Mouse (Mus musculus) heart, embryonic 13.5 days (tissue): ENCODE results near the gene Marveld3. TPM values are rescaled to one million over a fixed set of nuclear protein-coding genes. Genes with fewer than 3 reads are reported as not detected.
A peak's percentile ranks its signal among the peaks of the same experiment; 100 is the strongest.

Source experiments
- ATAC-seq: fragments of 200-750 bp; cut with Nextera tagmentation; 2 replicates; pipeline ENCODE4 v1.8.0; 2017; ENCODE audit warnings: moderate TSS enrichment; ENCODE audit not compliant: insufficient number of reproducible peaks, low FRiP score, low TSS enrichment; ENCODE audit errors: extremely low read depth
- H3K27ac ChIP-seq: fragments of 300-500 bp; sonication (generic); replicated peaks from 2 replicates; pipeline ENCODE4 v1.5.1; 2015; ENCODE audit warnings: moderate library complexity, mild to moderate bottlenecking, inconsistent platforms
- H3K27me3 ChIP-seq: fragments of 300-500 bp; sonication (generic); replicated peaks from 2 replicates; pipeline ENCODE4 v1.6.1; 2015; ENCODE audit warnings: mild to moderate bottlenecking, inconsistent platforms
- H3K36me3 ChIP-seq: fragments of 300-500 bp; sonication (generic); 2 replicates; pipeline ENCODE4 v1.6.1; 2015; ENCODE audit warnings: mild to moderate bottlenecking, inconsistent platforms
- H3K4me1 ChIP-seq: fragments of 300-500 bp; sonication (generic); 2 replicates; pipeline ENCODE4 v1.6.1; 2015; ENCODE audit warnings: inconsistent platforms
- H3K4me2 ChIP-seq: fragments of 300-500 bp; sonication (generic); 2 replicates; pipeline ENCODE4 v1.6.1; 2015; ENCODE audit warnings: inconsistent platforms, mild to moderate bottlenecking, moderate library complexity
- H3K4me3 ChIP-seq: fragments of 300-500 bp; sonication (generic); 2 replicates; pipeline ENCODE4 v1.5.1; 2015; ENCODE audit warnings: moderate library complexity, mild to moderate bottlenecking, inconsistent platforms
- H3K9ac ChIP-seq: fragments of 300-500 bp; sonication (generic); 2 replicates; pipeline ENCODE4 v1.6.1; 2015; ENCODE audit warnings: inconsistent platforms, mild to moderate bottlenecking, moderate library complexity
- H3K9me3 ChIP-seq: fragments of 300-500 bp; sonication (generic); 2 replicates; pipeline ENCODE4 v1.6.1; 2016; ENCODE audit warnings: inconsistent platforms
- WGBS: fragments of 180-500 bp; shearing (Covaris S2); methylation state at CpG from one replicate; pipeline ENCODE4 v1.1.7; 2015; ENCODE audit warnings: mixed read lengths; 5-methylcytosine and 5-hydroxymethylcytosine counted together
- polyA plus RNA-seq: library from polyadenylated mRNA; unstranded; fragments of >200 nt; fragmentation: Nextera tagmentation; extraction: Ambion mirVana; gene quantifications from 2 replicates; pipeline ENCODE4 v1.2.1, GENCODE M21; 2015

Marveld3 gene
- polyA plus RNA-seq, 1 experiment from 2014 or later = 0.86 TPM

GRCm38 (mm10) chr8:109945153-109945632 is 16.8 kb downstream of the Marveld3 start:
- no peak overlapping the region for H3K4me3 ChIP-seq
- H3K9me3 ChIP-seq = no peaks in the 10 kb centered on the region
- H3K4me1 ChIP-seq = peaks cover 22% of the 10 kb centered on the region
- peaks cover 32% of the 10 kb centered on the region for H3K36me3 ChIP-seq
- H3K27ac ChIP-seq = no peak overlapping the region
- ATAC-seq = no peak
- WGBS = 52% methylated on average over 9 of the region's 9 CpGs
- H3K9ac ChIP-seq = no peak overlapping the region
- no peak overlapping the region for H3K4me2 ChIP-seq
- peaks cover 39% of the 10 kb centered on the region for H3K27me3 ChIP-seq

GRCm38 (mm10) chr8:109941606-109942360 is 20.2 kb downstream of the Marveld3 start:
- no peaks in the 10 kb centered on the region for H3K9me3 ChIP-seq
- H3K9ac ChIP-seq = no peak overlapping the region
- 75% methylated on average over 2 of the region's 2 CpGs for WGBS
- H3K27ac ChIP-seq = no peak overlapping the region
- no peak overlapping the region for H3K4me2 ChIP-seq
- H3K4me3 ChIP-seq = no peak overlapping the region
- H3K27me3 ChIP-seq = peaks cover 6% of the 10 kb centered on the region
- peaks cover 9% of the 10 kb centered on the region for H3K4me1 ChIP-seq
- peaks cover 59% of the 10 kb centered on the region for H3K36me3 ChIP-seq
- no peak for ATAC-seq

- Histone ChIP-seq H3K4me1 (peaks cover 16% of the 10 kb centered on the region), H3K4me3 (no peak overlapping the region), H3K36me3 (peaks cover 52% of the 10 kb centered on the region), H3K9me3 (no peaks in the 10 kb centered on the region), H3K27ac (peak overlapping the region; percentile 28), H3K9ac (no peak overlapping the region), H3K27me3 (no peaks in the 10 kb centered on the region), H3K4me2 (peak overlapping the region; percentile 31)
- ATAC-seq = no peak
- 63% methylated on average over 8 of the region's 8 CpGs for WGBS
These were observed 41.3 kb downstream of the Marveld3 start for GRCm38 (mm10) chr8:109920406-109921390.

GRCm38 (mm10) chr8:109917277-109917676 is 44.7 kb downstream of the Marveld3 start:
- Histone ChIP-seq H3K9ac (no peak overlapping the region), H3K4me2 (no peak overlapping the region), H3K9me3 (no peaks in the 10 kb centered on the region), H3K4me3 (no peak overlapping the region), H3K27me3 (no peaks in the 10 kb centered on the region), H3K36me3 (peaks cover 63% of the 10 kb centered on the region), H3K27ac (no peak overlapping the region), H3K4me1 (peaks cover 16% of the 10 kb centered on the region)
- ATAC-seq = no peak
- 48% methylated on average over 4 of the region's 4 CpGs for WGBS

- WGBS = 88% methylated on average over 4 of the region's 4 CpGs
- Histone ChIP-seq H3K36me3 (peaks cover 56% of the 10 kb centered on the region), H3K4me2 (no peak overlapping the region), H3K4me1 (no peaks in the 10 kb centered on the region), H3K9me3 (no peaks in the 10 kb centered on the region), H3K27me3 (no peaks in the 10 kb centered on the region), H3K4me3 (no peak overlapping the region), H3K27ac (no peak overlapping the region), H3K9ac (no peak overlapping the region)
- ATAC-seq = no peak
These were observed 54.6 kb downstream of the Marveld3 start for GRCm38 (mm10) chr8:109907376-109907775.

- Histone ChIP-seq H3K27ac (no peak overlapping the region), H3K9ac (no peak overlapping the region), H3K4me1 (no peaks in the 10 kb centered on the region), H3K4me3 (no peak overlapping the region), H3K27me3 (no peaks in the 10 kb centered on the region), H3K36me3 (peaks cover 53% of the 10 kb centered on the region), H3K9me3 (no peaks in the 10 kb centered on the region), H3K4me2 (no peak overlapping the region)
- WGBS = 92% methylated on average over 3 of the region's 3 CpGs
- no peak for ATAC-seq
These were observed 55.1 kb downstream of the Marveld3 start for GRCm38 (mm10) chr8:109906907-109907306.

- 80% methylated on average over 1 of the region's 1 CpGs for WGBS
- H3K9me3 ChIP-seq = no peaks in the 10 kb centered on the region
- no peak overlapping the region for H3K4me2 ChIP-seq
- no peak overlapping the region for H3K4me3 ChIP-seq
- H3K27ac ChIP-seq = no peak overlapping the region
- H3K36me3 ChIP-seq = peaks cover 52% of the 10 kb centered on the region
- no peak for ATAC-seq
- no peak overlapping the region for H3K9ac ChIP-seq
- no peaks in the 10 kb centered on the region for H3K27me3 ChIP-seq
- H3K4me1 ChIP-seq = no peaks in the 10 kb centered on the region
These were observed 56.9 kb downstream of the Marveld3 start for GRCm38 (mm10) chr8:109904928-109905668.

GRCm38 (mm10) chr8:109903909-109904469 is 58.0 kb downstream of the Marveld3 start:
- Histone ChIP-seq H3K4me2 (no peak overlapping the region), H3K4me1 (no peaks in the 10 kb centered on the region), H3K27me3 (no peaks in the 10 kb centered on the region), H3K9ac (no peak overlapping the region), H3K9me3 (no peaks in the 10 kb centered on the region), H3K36me3 (peaks cover 44% of the 10 kb centered on the region), H3K4me3 (no peak overlapping the region), H3K27ac (no peak overlapping the region)
- no peak for ATAC-seq
- 75% methylated on average over 10 of the region's 10 CpGs for WGBS

GRCm38 (mm10) chr8:109902379-109902778 is 59.6 kb downstream of the Marveld3 start:
- no peak overlapping the region for H3K4me3 ChIP-seq
- no peak for ATAC-seq
- H3K9me3 ChIP-seq = no peaks in the 10 kb centered on the region
- H3K4me1 ChIP-seq = no peaks in the 10 kb centered on the region
- H3K27me3 ChIP-seq = no peaks in the 10 kb centered on the region
- peaks cover 29% of the 10 kb centered on the region for H3K36me3 ChIP-seq
- no peak overlapping the region for H3K9ac ChIP-seq
- H3K4me2 ChIP-seq = no peak overlapping the region
- H3K27ac ChIP-seq = no peak overlapping the region
